Mouse (Mus musculus): Measurements from ENCODE around the gene Syncrip.

DNA sequence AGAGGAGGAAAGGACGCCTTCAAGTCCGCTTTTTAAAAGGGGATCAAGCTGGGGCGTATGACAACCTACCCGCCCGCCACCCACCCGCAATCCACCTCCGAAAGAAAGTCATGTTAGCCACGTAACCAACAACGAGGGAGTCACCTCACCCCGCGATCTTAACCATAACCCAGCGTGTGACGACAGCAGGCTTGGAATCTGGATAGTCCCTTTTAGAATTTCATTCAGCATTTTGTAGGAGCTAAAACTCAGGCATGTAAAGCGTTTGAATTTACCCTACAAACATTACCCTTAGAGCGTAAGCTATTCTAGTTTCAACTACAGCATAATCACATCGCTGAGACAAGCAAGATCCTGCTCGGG, 43.2 kb downstream of the Syncrip start:
- no peak for TF ChIP-seq USF1 (IDR thresholded peaks at IDR 0.05; ENCODE audit: low read depth, low read length)
- no peak for TF ChIP-seq CTCF (IDR thresholded peaks at IDR 0.05 in 2 of 3, conservative IDR thresholded peaks at IDR 0.05 in 1 of 3; ENCODE audit: control insufficient read depth in 1 of 3, insufficient read depth in 1 of 3, low read depth in 2 of 3, low read length in 3 of 3, poor library complexity in 1 of 3, severe bottlenecking in 1 of 3)

All from MEL (cell line).